Mouse (Mus musculus): ENCODE results near the gene Fkbp4. TPM values are rescaled to one million over a fixed set of nuclear protein-coding genes. Genes with fewer than 3 reads are reported as not detected.
A peak's percentile ranks its signal among the peaks of the same experiment; 100 is the strongest.

Gene Fkbp4
- polyA plus RNA-seq, 1 experiment from 2014 or later: 363 TPM

GRCm38 (mm10) chr6:128445761-128446535 lies 7.5 kb upstream of the Fkbp4 start:
- H3K4me3 ChIP-seq (replicated peaks; ENCODE audit: low read depth, low read length): no peak overlapping the region
- DNase-seq (peak; percentile 84), ATAC-seq (ENCODE audit: low FRiP score, low TSS enrichment) (peak; percentile 48; the same call in 1 of the 2 replicates)
- H3K27me3 ChIP-seq (ENCODE audit: control insufficient read depth, insufficient read depth, low read length): no peaks in the 10 kb centered on the region
- H3K27ac ChIP-seq (replicated peaks; ENCODE audit: low read depth, low read length): no peak overlapping the region
- WGBS: 13% methylated on average over 14 of the region's 14 CpGs
- no peaks in the 10 kb centered on the region for H3K36me3 ChIP-seq (ENCODE audit: control insufficient read depth, insufficient read depth, low read length)
- no peak overlapping the region for H3K9ac ChIP-seq (replicated peaks; ENCODE audit: low read length)
- H3K4me1 ChIP-seq (ENCODE audit: control insufficient read depth, insufficient read depth, low read length): no peaks in the 10 kb centered on the region
- peak overlapping the region; percentile 28 for H3K4me2 ChIP-seq (ENCODE audit: low read length)
- H3K9me3 ChIP-seq (ENCODE audit: control insufficient read depth, low read length): no peaks in the 10 kb centered on the region

GRCm38 (mm10) chr6:128440238-128440637 lies 1.8 kb upstream of the Fkbp4 start:
- 94% methylated on average over 2 of the region's 2 CpGs for WGBS
- Histone ChIP-seq H3K36me3 (ENCODE audit: control insufficient read depth, insufficient read depth, low read length) (peaks cover 13% of the 10 kb centered on the region), H3K4me3 (replicated peaks; ENCODE audit: low read depth, low read length) (no peak overlapping the region), H3K27ac (replicated peaks; ENCODE audit: low read depth, low read length) (no peak overlapping the region), H3K27me3 (ENCODE audit: control insufficient read depth, insufficient read depth, low read length) (no peaks in the 10 kb centered on the region), H3K9ac (replicated peaks; ENCODE audit: low read length) (no peak overlapping the region), H3K4me1 (ENCODE audit: control insufficient read depth, insufficient read depth, low read length) (peaks cover 11% of the 10 kb centered on the region), H3K9me3 (ENCODE audit: control insufficient read depth, low read length) (no peaks in the 10 kb centered on the region), H3K4me2 (ENCODE audit: low read length) (no peak overlapping the region)
- no peak for DNase-seq
- ATAC-seq (ENCODE audit: low FRiP score, low TSS enrichment): no peak

GRCm38 (mm10) chr6:128438871-128439341 lies 429 bp upstream of the Fkbp4 start:
- peak overlapping the region; percentile 98 for H3K4me3 ChIP-seq (replicated peaks; ENCODE audit: low read depth, low read length)
- ATAC-seq (ENCODE audit: low FRiP score, low TSS enrichment): peak; percentile 48

GRCm38 (mm10) chr6:128437731-128438316 lies 653 bp downstream of the Fkbp4 start:
- peak overlapping the region; percentile 92 for H3K27ac ChIP-seq (replicated peaks; ENCODE audit: low read depth, low read length)
- DNase-seq (peak; percentile 83), ATAC-seq (ENCODE audit: low FRiP score, low TSS enrichment) (peak; percentile 79)
- no peaks in the 10 kb centered on the region for H3K27me3 ChIP-seq (ENCODE audit: control insufficient read depth, insufficient read depth, low read length)
- H3K36me3 ChIP-seq (ENCODE audit: control insufficient read depth, insufficient read depth, low read length): peaks cover 37% of the 10 kb centered on the region
- H3K4me3 ChIP-seq (replicated peaks; ENCODE audit: low read depth, low read length): peak overlapping the region; percentile 98
- no peaks in the 10 kb centered on the region for H3K9me3 ChIP-seq (ENCODE audit: control insufficient read depth, low read length)
- WGBS: under 1% methylated on average over 52 of the region's 52 CpGs
- peak overlapping the region; percentile 60 for H3K4me2 ChIP-seq (ENCODE audit: low read length)
- H3K9ac ChIP-seq (replicated peaks; ENCODE audit: low read length): peak overlapping the region; percentile 97
- H3K4me1 ChIP-seq (ENCODE audit: control insufficient read depth, insufficient read depth, low read length): peaks cover 11% of the 10 kb centered on the region

More at GRCm38 (mm10) chr6:128438871-128439341, 429 bp upstream of the Fkbp4 start:
- no peak for DNase-seq
- Histone ChIP-seq H3K36me3 (ENCODE audit: control insufficient read depth, insufficient read depth, low read length) (peaks cover 27% of the 10 kb centered on the region), H3K9ac (replicated peaks; ENCODE audit: low read length) (peak overlapping the region; percentile 36; the same call in 1 of the 2 replicates), H3K27me3 (ENCODE audit: control insufficient read depth, insufficient read depth, low read length) (no peaks in the 10 kb centered on the region), H3K4me2 (ENCODE audit: low read length) (peak overlapping the region; percentile 60), H3K9me3 (ENCODE audit: control insufficient read depth, low read length) (no peaks in the 10 kb centered on the region), H3K4me1 (ENCODE audit: control insufficient read depth, insufficient read depth, low read length) (peaks cover 11% of the 10 kb centered on the region), H3K27ac (replicated peaks; ENCODE audit: low read depth, low read length) (0 out of 2 replicates have a peak overlapping the region, but pooled peaks have one; percentile 9)
- WGBS: 30% methylated on average over 18 of the region's 18 CpGs

- Histone ChIP-seq H3K4me1 (ENCODE audit: control insufficient read depth, insufficient read depth, low read length) (peaks cover 11% of the 10 kb centered on the region), H3K4me3 (replicated peaks; ENCODE audit: low read depth, low read length) (peak overlapping the region; percentile 98), H3K9ac (replicated peaks; ENCODE audit: low read length) (peak overlapping the region; percentile 97), H3K9me3 (ENCODE audit: control insufficient read depth, low read length) (no peaks in the 10 kb centered on the region), H3K27me3 (ENCODE audit: control insufficient read depth, insufficient read depth, low read length) (no peaks in the 10 kb centered on the region), H3K36me3 (ENCODE audit: control insufficient read depth, insufficient read depth, low read length) (peaks cover 43% of the 10 kb centered on the region), H3K4me2 (ENCODE audit: low read length) (peak overlapping the region; percentile 60), H3K27ac (replicated peaks; ENCODE audit: low read depth, low read length) (peak overlapping the region; percentile 92)
- no peak for DNase-seq
- WGBS: 3% methylated on average over 10 of the region's 10 CpGs
- ATAC-seq (ENCODE audit: low FRiP score, low TSS enrichment): no peak
These were observed 1.2 kb downstream of the Fkbp4 start for GRCm38 (mm10) chr6:128437288-128437687.

GRCm38 (mm10) chr6:128436356-128437005 lies 2.0 kb downstream of the Fkbp4 start:
- H3K9me3 ChIP-seq (ENCODE audit: control insufficient read depth, low read length): no peaks in the 10 kb centered on the region
- no peak for ATAC-seq (ENCODE audit: low FRiP score, low TSS enrichment)
- H3K9ac ChIP-seq (replicated peaks; ENCODE audit: low read length): peak overlapping the region; percentile 97
- no peak for DNase-seq
- no peak overlapping the region for H3K27ac ChIP-seq (replicated peaks; ENCODE audit: low read depth, low read length)
- 87% methylated on average over 8 of the region's 8 CpGs for whole genome bisulfite sequencing
- H3K27me3 ChIP-seq (ENCODE audit: control insufficient read depth, insufficient read depth, low read length): no peaks in the 10 kb centered on the region
- H3K4me1 ChIP-seq (ENCODE audit: control insufficient read depth, insufficient read depth, low read length): peaks cover 11% of the 10 kb centered on the region
- H3K4me3 ChIP-seq (replicated peaks; ENCODE audit: low read depth, low read length): peak overlapping the region; percentile 98
- H3K36me3 ChIP-seq (ENCODE audit: control insufficient read depth, insufficient read depth, low read length): peaks cover 51% of the 10 kb centered on the region
- H3K4me2 ChIP-seq (ENCODE audit: low read length): peak overlapping the region; percentile 60

- Histone ChIP-seq H3K9ac (replicated peaks; ENCODE audit: low read length) (no peak overlapping the region), H3K27ac (replicated peaks; ENCODE audit: low read depth, low read length) (no peak overlapping the region), H3K4me1 (ENCODE audit: control insufficient read depth, insufficient read depth, low read length) (peaks cover 11% of the 10 kb centered on the region), H3K27me3 (ENCODE audit: control insufficient read depth, insufficient read depth, low read length) (no peaks in the 10 kb centered on the region), H3K4me2 (ENCODE audit: low read length) (no peak overlapping the region), H3K4me3 (replicated peaks; ENCODE audit: low read depth, low read length) (no peak overlapping the region), H3K9me3 (ENCODE audit: control insufficient read depth, low read length) (no peaks in the 10 kb centered on the region), H3K36me3 (ENCODE audit: control insufficient read depth, insufficient read depth, low read length) (peaks cover 59% of the 10 kb centered on the region)
- no peak for ATAC-seq (ENCODE audit: low FRiP score, low TSS enrichment)
- WGBS: 90% methylated on average over 5 of the region's 5 CpGs
- no peak for DNase-seq
These were observed 3.0 kb downstream of the Fkbp4 start for GRCm38 (mm10) chr6:128435474-128435873.

- H3K4me3 ChIP-seq (replicated peaks; ENCODE audit: low read depth, low read length): no peak overlapping the region
- no peak overlapping the region for H3K27ac ChIP-seq (replicated peaks; ENCODE audit: low read depth, low read length)
- no peaks in the 10 kb centered on the region for H3K27me3 ChIP-seq (ENCODE audit: control insufficient read depth, insufficient read depth, low read length)
- H3K4me2 ChIP-seq (ENCODE audit: low read length): no peak overlapping the region
- no peaks in the 10 kb centered on the region for H3K9me3 ChIP-seq (ENCODE audit: control insufficient read depth, low read length)
- no peak overlapping the region for H3K9ac ChIP-seq (replicated peaks; ENCODE audit: low read length)
- ATAC-seq (ENCODE audit: low FRiP score, low TSS enrichment) (no peak), DNase-seq (no peak)
- WGBS: 95% methylated on average over 13 of the region's 13 CpGs
- H3K4me1 ChIP-seq (ENCODE audit: control insufficient read depth, insufficient read depth, low read length): peaks cover 11% of the 10 kb centered on the region
- peaks cover 74% of the 10 kb centered on the region for H3K36me3 ChIP-seq (ENCODE audit: control insufficient read depth, insufficient read depth, low read length)
These were observed 4.9 kb downstream of the Fkbp4 start for GRCm38 (mm10) chr6:128433566-128433965.
